Mouse (Mus musculus) heart, embryonic 14.5 days (tissue): Measurements from ENCODE around the gene Anp32a. TPM values are rescaled to one million over a fixed set of nuclear protein-coding genes. Genes with fewer than 3 reads are reported as not detected.

Experiments used
- ATAC-seq: fragments of 200-750 bp; cut with Nextera tagmentation; 2 replicates; pipeline ENCODE4 v1.8.0; 2017; ENCODE audit warnings: low read depth, moderate TSS enrichment; ENCODE audit not compliant: insufficient number of reproducible peaks, insufficient read depth, low FRiP score
- H3K27ac ChIP-seq, 2 experiments: fragments of 200-500 bp in 1 of 2; fragments of 300-500 bp in 1 of 2; sonication (generic) in 1 of 2; replicated peaks in 1 of 2; 2 replicates each; pipeline ENCODE4 v1.5.1; 2012 to 2014; ENCODE audit warnings: low read depth in 2 of 2, low read length in 2 of 2, control low read depth in 1 of 2, mild to moderate bottlenecking in 1 of 2, mixed read lengths in 1 of 2; ENCODE audit not compliant: control insufficient read depth in 1 of 2, insufficient read depth in 1 of 2
- H3K27me3 ChIP-seq: fragments of 300-500 bp; sonication (generic); 2 replicates; pipeline ENCODE4 v1.6.1; 2014; ENCODE audit warnings: mild to moderate bottlenecking, low read length, control low read depth; ENCODE audit not compliant: control insufficient read depth, insufficient read depth
- H3K36me3 ChIP-seq: fragments of 300-500 bp; sonication (generic); 2 replicates; pipeline ENCODE4 v1.6.1; 2014; ENCODE audit warnings: mild to moderate bottlenecking, control low read depth, low read length, mixed read lengths; ENCODE audit not compliant: control insufficient read depth, insufficient read depth
- H3K4me1 ChIP-seq, 2 experiments: fragments of 200-500 bp in 1 of 2; fragments of 300-500 bp in 1 of 2; sonication (generic) in 1 of 2; 2 replicates each; pipeline ENCODE4 v1.6.1; 2012 to 2014; ENCODE audit warnings: low read length in 2 of 2, control low read depth in 1 of 2, mixed read lengths in 1 of 2; ENCODE audit not compliant: control insufficient read depth in 2 of 2, insufficient read depth in 2 of 2
- H3K4me2 ChIP-seq: fragments of 300-500 bp; sonication (generic); 2 replicates; pipeline ENCODE4 v1.6.1; 2014; ENCODE audit warnings: mild to moderate bottlenecking, low read length
- H3K4me3 ChIP-seq, 2 experiments: fragments of 200-500 bp in 1 of 2; fragments of 300-500 bp in 1 of 2; sonication (generic) in 1 of 2; 2 replicates each; pipeline ENCODE4 v1.5.1; 2012 to 2014; ENCODE audit warnings: low read length in 2 of 2, mild to moderate bottlenecking in 2 of 2, control low read depth in 1 of 2, low read depth in 1 of 2, moderate library complexity in 1 of 2; ENCODE audit not compliant: control insufficient read depth in 1 of 2, insufficient read depth in 1 of 2
- H3K9ac ChIP-seq: fragments of 300-500 bp; sonication (generic); 2 replicates; pipeline ENCODE4 v1.6.1; 2014; ENCODE audit warnings: mild to moderate bottlenecking, low read length
- H3K9me3 ChIP-seq: fragments of 300-500 bp; sonication (generic); 2 replicates; pipeline ENCODE4 v1.6.1; 2016; ENCODE audit warnings: low read length, control low read depth; ENCODE audit not compliant: control insufficient read depth
- WGBS: fragments of 180-500 bp; shearing (Covaris S2); extraction: QIAGEN DNeasy Blood & Tissue Kit; methylation state at CpG from one replicate; pipeline ENCODE4 v1.1.7; 2014; 5-methylcytosine and 5-hydroxymethylcytosine counted together
- polyA plus RNA-seq: library from polyadenylated mRNA; unstranded; fragments of >200 nt; fragmentation: Nextera tagmentation; extraction: Ambion mirVana; gene quantifications from 2 replicates; pipeline ENCODE4 v1.2.1, GENCODE M21; 2014

Anp32a gene
- polyA plus RNA-seq, 1 experiment from 2014 or later, result 92.8 TPM

DNA sequence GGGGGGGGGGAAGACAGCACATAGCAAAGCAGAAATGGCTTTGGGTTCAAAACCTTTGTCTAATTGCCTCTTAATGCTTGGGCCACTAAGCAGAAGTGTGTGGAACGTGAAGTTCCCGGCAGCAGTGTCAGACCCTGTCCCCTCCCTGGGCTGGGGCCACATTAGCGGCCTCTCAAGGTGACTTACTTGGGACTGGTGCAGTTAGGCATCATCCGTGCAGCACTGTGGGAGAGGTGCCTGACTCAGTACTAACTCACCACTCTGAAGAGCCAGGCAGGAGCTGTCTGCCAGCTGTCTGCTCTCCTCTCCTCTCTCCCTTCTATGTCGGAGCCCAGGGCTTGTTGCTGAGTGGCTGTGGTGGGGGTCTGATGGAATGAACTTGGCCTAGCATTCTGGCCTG, 6.1 kb downstream of the Anp32a start:
- Histone ChIP-seq H3K27ac (peak overlapping the region; percentile 48 to 52), H3K36me3 (peaks cover 3% of the 10 kb centered on the region; the same call in 1 of the 2 replicates), H3K9ac (peak overlapping the region; percentile 52; the same call in 1 of the 2 replicates), H3K4me3 (no peak overlapping the region), H3K4me2 (peak overlapping the region; percentile 71), H3K9me3 (no peaks in the 10 kb centered on the region), H3K27me3 (no peaks in the 10 kb centered on the region), H3K4me1 (peaks cover 44 to 69% of the 10 kb centered on the region in 2 experiments)
- WGBS, result 25% methylated on average over 5 of the region's 5 CpGs
- no peak for ATAC-seq

DNA sequence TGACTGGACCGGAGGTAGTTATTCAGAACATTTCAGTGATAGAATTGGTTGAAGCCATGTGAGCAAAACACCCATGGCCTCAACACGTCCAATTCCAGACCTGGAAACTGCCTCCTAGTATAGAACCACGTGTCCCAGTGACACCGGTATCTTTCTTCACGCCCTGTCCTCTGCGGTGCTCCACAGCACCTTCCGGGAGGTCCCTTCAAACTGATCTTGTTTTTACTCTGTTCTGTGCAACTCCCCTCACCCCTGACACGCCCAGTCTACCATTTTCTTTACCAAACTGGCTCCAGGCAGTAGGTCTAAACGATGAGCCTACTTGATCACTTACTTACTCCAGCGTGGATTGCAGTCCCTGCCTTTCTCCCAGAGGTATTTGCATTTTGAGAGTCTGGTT, 7.0 kb downstream of the Anp32a start:
- ATAC-seq, result no peak
- no peak overlapping the region for H3K4me3 ChIP-seq
- no peaks in the 10 kb centered on the region for H3K27me3 ChIP-seq
- H3K9me3 ChIP-seq, result no peaks in the 10 kb centered on the region
- H3K27ac ChIP-seq, result peak overlapping the region; percentile 25 to 77; a peak in 3 of 4 replicates
- H3K36me3 ChIP-seq, result peaks cover 3% of the 10 kb centered on the region; the same call in 1 of the 2 replicates
- no peak overlapping the region for H3K9ac ChIP-seq
- H3K4me2 ChIP-seq, result no peak overlapping the region
- H3K4me1 ChIP-seq, result peaks cover 44 to 71% of the 10 kb centered on the region in 2 experiments
- WGBS, result 75% methylated on average over 10 of the region's 10 CpGs

DNA sequence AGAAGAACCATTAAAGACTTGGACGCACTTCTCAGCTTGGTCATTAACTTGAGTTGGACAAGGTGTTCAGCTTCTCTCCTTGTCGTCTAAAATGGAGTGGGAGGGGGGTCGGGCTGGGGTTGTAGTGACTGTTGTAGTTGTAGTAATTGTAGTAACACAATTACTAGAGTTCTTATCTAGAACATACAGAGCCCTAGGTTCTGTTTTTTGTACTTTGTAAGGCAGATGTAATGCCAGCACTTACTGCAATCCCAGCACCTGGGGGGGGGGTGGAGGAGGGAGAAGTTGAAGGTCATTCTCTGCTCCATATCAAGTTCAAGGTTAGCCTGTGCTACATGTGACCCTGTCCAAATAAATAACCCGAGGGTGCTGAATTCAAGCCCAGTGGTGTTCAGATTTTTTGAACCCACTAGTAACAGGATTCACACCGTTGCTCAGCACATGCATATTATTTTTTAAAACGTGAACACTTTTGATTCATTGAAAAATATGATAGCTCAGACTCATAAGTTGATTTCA, 7.4 kb downstream of the Anp32a start:
- Histone ChIP-seq H3K4me1 (peaks cover 44 to 72% of the 10 kb centered on the region in 2 experiments), H3K9ac (no peak overlapping the region; the same call in 1 of the 2 replicates), H3K4me2 (no peak overlapping the region), H3K9me3 (no peaks in the 10 kb centered on the region), H3K4me3 (no peak overlapping the region), H3K27ac (peak overlapping the region; percentile 70 to 77), H3K27me3 (no peaks in the 10 kb centered on the region), H3K36me3 (peaks cover 3% of the 10 kb centered on the region; the same call in 1 of the 2 replicates)
- 46% methylated on average over 6 of the region's 6 CpGs for WGBS
- ATAC-seq, result no peak

DNA sequence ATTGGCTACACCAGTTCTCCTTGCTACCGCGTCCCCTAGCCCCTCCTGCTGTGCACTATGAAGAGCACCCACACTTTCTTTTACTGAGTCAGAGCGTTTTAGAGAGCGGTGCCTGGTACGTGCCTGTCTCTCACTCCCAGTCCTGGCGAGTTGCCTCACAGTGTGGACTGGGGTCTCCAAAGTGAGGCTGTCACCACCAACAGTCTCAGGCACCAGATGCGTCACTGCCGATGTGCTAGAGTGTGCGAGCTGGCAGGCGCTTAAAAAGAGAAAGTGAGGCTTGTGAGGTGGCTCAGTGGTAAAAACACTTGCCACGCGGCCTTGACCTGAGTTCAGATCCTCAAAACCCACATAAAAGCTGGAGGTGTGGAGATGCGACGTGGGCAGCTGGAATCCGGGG, 8.2 kb downstream of the Anp32a start:
- WGBS, result 27% methylated on average over 15 of the region's 15 CpGs
- H3K4me2 ChIP-seq, result peak overlapping the region; percentile 39
- ATAC-seq, result no peak; the same call in 1 of the 2 replicates
- H3K4me3 ChIP-seq, result no peak overlapping the region
- peaks cover 3% of the 10 kb centered on the region; the same call in 1 of the 2 replicates for H3K36me3 ChIP-seq
- H3K27me3 ChIP-seq, result no peaks in the 10 kb centered on the region
- no peaks in the 10 kb centered on the region for H3K9me3 ChIP-seq
- H3K27ac ChIP-seq, result peak overlapping the region; percentile 70 to 77
- peaks cover 44 to 72% of the 10 kb centered on the region in 2 experiments for H3K4me1 ChIP-seq
- H3K9ac ChIP-seq, result peak overlapping the region; percentile 56

DNA sequence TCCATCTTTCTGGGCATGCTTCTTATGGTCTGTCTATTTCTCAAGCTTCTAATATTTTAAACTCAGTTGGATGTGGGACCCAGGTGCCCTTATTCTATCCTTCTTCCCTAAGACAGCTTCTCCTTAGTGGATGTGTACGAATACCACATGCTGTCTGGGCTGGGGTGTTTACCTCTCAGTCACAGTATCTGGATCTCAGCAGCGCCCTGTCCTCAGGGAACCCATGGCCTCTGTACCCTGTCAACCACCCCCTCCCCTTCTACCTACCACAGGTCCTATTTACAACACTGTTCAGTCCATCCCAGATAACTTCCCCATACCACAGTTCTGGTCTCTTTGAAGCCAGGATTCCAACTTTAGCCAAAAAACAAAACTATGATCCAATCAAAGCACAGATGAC, 9.6 kb downstream of the Anp32a start:
- no peak for ATAC-seq
- 52% methylated on average over 2 of the region's 2 CpGs for WGBS
- Histone ChIP-seq H3K4me2 (no peak overlapping the region), H3K36me3 (peaks cover 15% of the 10 kb centered on the region), H3K4me3 (no peak overlapping the region), H3K27ac (peak overlapping the region in 1 of 2 experiments; percentile 51; a peak in 2 of 4 replicates), H3K4me1 (peaks cover 37 to 77% of the 10 kb centered on the region in 2 experiments), H3K27me3 (no peaks in the 10 kb centered on the region), H3K9me3 (no peaks in the 10 kb centered on the region), H3K9ac (no peak overlapping the region)

DNA sequence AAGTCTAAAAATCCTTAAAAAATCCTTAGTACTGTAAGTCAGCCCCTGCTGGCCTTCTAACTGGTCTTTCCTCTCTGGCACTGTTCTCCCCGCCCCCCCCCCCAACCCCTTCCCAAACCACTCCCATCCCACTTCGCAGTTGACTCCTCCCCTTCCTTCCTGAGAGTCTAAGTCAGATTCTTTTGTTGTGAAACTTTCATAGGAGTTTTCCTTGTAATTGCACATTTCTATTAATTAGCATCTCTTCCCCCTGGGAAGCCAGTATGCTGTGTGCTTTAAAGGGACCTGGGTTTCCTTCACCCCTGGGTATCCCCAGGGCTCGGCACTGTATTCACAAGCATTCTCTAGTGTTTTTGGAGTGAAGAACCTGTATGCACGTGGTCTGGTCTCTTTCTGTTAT, 10.1 kb downstream of the Anp32a start:
- Histone ChIP-seq H3K27ac (peak overlapping the region; percentile 25 to 70; a peak in 3 of 4 replicates), H3K4me3 (no peak overlapping the region), H3K36me3 (peaks cover 20% of the 10 kb centered on the region), H3K9ac (no peak overlapping the region), H3K4me2 (peak overlapping the region; percentile 29), H3K27me3 (no peaks in the 10 kb centered on the region), H3K4me1 (peaks cover 34 to 73% of the 10 kb centered on the region in 2 experiments), H3K9me3 (no peaks in the 10 kb centered on the region)
- 34% methylated on average over 4 of the region's 4 CpGs for WGBS
- ATAC-seq, result no peak

DNA sequence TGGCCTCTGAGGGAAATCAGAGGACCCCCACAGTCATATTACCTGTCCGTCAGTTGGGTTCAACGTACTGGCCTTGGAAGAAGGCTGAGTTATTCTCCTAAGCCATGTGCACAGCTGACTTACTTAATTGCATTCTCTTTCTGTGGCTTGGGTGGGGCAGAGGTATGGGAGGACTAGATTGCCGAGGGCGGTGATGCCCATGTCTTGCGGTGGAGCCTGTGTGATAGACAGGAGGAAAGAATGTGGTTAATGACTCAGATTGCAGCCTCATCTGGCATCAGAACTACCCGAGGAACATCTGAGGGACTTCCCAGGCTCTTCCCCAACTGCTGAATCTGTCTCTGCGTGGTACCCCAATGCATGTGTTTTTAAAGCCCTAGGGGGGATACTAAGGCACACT, 12.7 kb downstream of the Anp32a start:
- peaks cover 21 to 64% of the 10 kb centered on the region in 2 experiments for H3K4me1 ChIP-seq
- ATAC-seq, result no peak

More for the DNA sequence above, 12.7 kb downstream of the Anp32a start:
- Histone ChIP-seq H3K36me3 (peaks cover 38% of the 10 kb centered on the region), H3K9ac (no peak overlapping the region), H3K27me3 (no peaks in the 10 kb centered on the region), H3K4me3 (no peak overlapping the region), H3K4me2 (no peak overlapping the region), H3K27ac (no peak overlapping the region), H3K9me3 (no peaks in the 10 kb centered on the region)
- 58% methylated on average over 7 of the region's 7 CpGs for WGBS
